Mouse (Mus musculus) megakaryocyte, embryonic 14.5 days (primary cell): ENCODE results near the gene Gab1.

Experiments used
- FLI1 ChIP-seq: IDR thresholded peaks from 2 replicates; pipeline ENCODE4 v1.6.1; 2012; ENCODE audit warnings: low read length, inconsistent platforms, mixed read lengths
- GATA1 ChIP-seq: IDR thresholded peaks from 3 replicates; pipeline ENCODE4 v1.6.1; 2012; ENCODE audit warnings: mixed read lengths, low read length, inconsistent platforms, borderline replicate concordance

DNA sequence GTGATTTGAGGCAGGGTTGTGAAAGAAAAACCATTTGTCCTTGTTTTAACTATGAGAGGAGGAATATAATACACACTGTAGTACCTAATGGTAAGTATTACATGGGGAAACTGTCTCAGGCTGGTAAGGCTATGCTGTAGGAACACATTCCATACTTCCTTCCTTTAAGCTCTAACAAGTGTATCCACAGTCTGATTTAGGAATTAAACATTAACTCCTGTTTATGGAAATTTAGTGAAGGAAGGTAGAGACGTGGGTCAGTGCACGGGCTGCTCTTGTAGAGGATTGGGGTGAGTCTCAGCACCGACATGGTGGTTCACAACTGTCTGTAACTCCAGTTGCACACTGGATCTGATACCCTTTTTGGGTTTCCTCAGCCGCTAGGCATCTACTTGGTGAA is 100.0 kb downstream of the Gab1 start:
- no peak for TF ChIP-seq GATA1
- TF ChIP-seq FLI1: no peak
